Mouse (Mus musculus) ES-Bruce4 (cell line): Measurements from ENCODE around the gene Mapt.

Experiments
- EP300 ChIP-seq: IDR thresholded peaks from 2 replicates; pipeline ENCODE4 v1.6.1; 2011; ENCODE audit warnings: low read depth, low read length; ENCODE audit not compliant: insufficient read depth
- POLR2A ChIP-seq: IDR thresholded peaks from one replicate; pipeline ENCODE4 v1.8.1; 2011; ENCODE audit warnings: low read length; ENCODE audit not compliant: insufficient read depth

DNA sequence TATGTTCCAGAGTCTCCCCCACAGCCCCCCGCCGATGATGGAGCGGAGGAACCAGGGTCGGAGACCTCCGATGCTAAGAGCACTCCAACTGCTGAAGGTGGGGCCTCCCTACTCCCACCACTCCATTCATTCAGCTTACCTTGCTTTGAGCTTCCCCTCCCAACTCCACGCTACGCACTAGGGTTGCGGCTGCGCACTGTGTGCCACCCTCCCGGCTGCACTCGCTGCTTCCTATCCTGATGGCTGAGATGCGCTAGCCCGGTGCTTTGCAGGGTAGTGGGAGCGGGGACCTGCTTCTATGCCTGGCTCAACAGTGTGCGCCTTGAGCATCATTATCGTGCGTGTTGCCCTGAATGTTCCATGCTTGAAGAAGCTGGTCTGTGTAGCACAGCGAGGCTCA is 55.9 kb downstream of the Mapt start:
- no peak for TF ChIP-seq EP300
- TF ChIP-seq POLR2A: no peak
